Mouse (Mus musculus) MEL (cell line): ENCODE data around the gene Ttc39a. TPM values are rescaled to one million over a fixed set of nuclear protein-coding genes. Genes with fewer than 3 reads are reported as not detected.

Experiments used
- DNase-seq: peaks from one replicate; pipeline ENCODE4 v3.0.0; 2011; ENCODE audit warnings: low read depth, low spot score
- H3K27ac ChIP-seq: 2 replicates; pipeline ENCODE4 v1.5.1; 2012; ENCODE audit warnings: low read depth, mild to moderate bottlenecking, control low read depth, low read length, moderate library complexity; ENCODE audit not compliant: control insufficient read depth
- H3K27me3 ChIP-seq, 2 experiments: fragments of 150-350 bp in 1 of 2; sonication (generic) in 1 of 2; 2 replicates each; pipeline ENCODE4 v1.6.1; 2012; ENCODE audit warnings: low read length in 2 of 2, mild to moderate bottlenecking in 2 of 2, improper control_type of control experiment in 1 of 2, moderate library complexity in 1 of 2; ENCODE audit not compliant: insufficient read depth in 2 of 2, control insufficient read depth in 1 of 2
- H3K36me3 ChIP-seq, 2 experiments: 2 replicates each; pipeline ENCODE4 v1.6.1; 2012 to 2014; ENCODE audit warnings: low read length in 2 of 2, improper control_type of control experiment in 1 of 2, inconsistent platforms in 1 of 2, mild to moderate bottlenecking in 1 of 2; ENCODE audit not compliant: insufficient read depth in 2 of 2, control insufficient read depth in 1 of 2
- H3K4me1 ChIP-seq, 2 experiments: fragments of 150-350 bp in 1 of 2; sonication (generic) in 1 of 2; 2 replicates each; pipeline ENCODE4 v1.6.1; 2012; ENCODE audit warnings: low read length in 2 of 2, improper control_type of control experiment in 1 of 2, mild to moderate bottlenecking in 1 of 2; ENCODE audit not compliant: insufficient read depth in 2 of 2, control insufficient read depth in 1 of 2
- H3K4me3 ChIP-seq, 2 experiments: fragments of 150-350 bp in 1 of 2; sonication (generic) in 1 of 2; 2 replicates each; pipeline ENCODE4 v1.5.1; 2012; ENCODE audit warnings: low read depth in 2 of 2, low read length in 2 of 2, mild to moderate bottlenecking in 2 of 2, moderate library complexity in 2 of 2, control low read depth in 1 of 2, improper control_type of control experiment in 1 of 2; ENCODE audit not compliant: control insufficient read depth in 1 of 2, insufficient read depth in 1 of 2
- H3K79me2 ChIP-seq: 2 replicates; pipeline ENCODE4 v1.6.1; 2012; ENCODE audit warnings: mild to moderate bottlenecking, low read length, moderate library complexity; ENCODE audit not compliant: control insufficient read depth, poor library complexity, insufficient read depth
- H3K9ac ChIP-seq: 2 replicates; pipeline ENCODE4 v1.6.1; 2012; ENCODE audit warnings: low read depth, mild to moderate bottlenecking, control low read depth, low read length, moderate library complexity; ENCODE audit not compliant: control insufficient read depth, poor library complexity, severe bottlenecking
- H3K9me3 ChIP-seq: fragments of 150-350 bp; sonication (generic); replicated peaks from 2 replicates; pipeline ENCODE4 v1.6.1; 2012; ENCODE audit warnings: mild to moderate bottlenecking, low read length, improper control_type of control experiment, moderate library complexity; ENCODE audit not compliant: insufficient read depth
- BHLHE40 ChIP-seq: IDR thresholded peaks from 2 replicates; pipeline ENCODE4 v1.6.1; 2012; ENCODE audit warnings: low read depth, mild to moderate bottlenecking, inconsistent platforms, low read length, improper control_type of control experiment, borderline replicate concordance
- CHD2 ChIP-seq: IDR thresholded peaks from 2 replicates; pipeline ENCODE4 v1.6.1; 2011; ENCODE audit warnings: low read length, improper control_type of control experiment
- CTCF ChIP-seq, 3 experiments: IDR thresholded peaks in 2 of 3; conservative IDR thresholded peaks in 1 of 3; 2 replicates each; pipeline ENCODE4 v1.5.1; 2011 to 2012; ENCODE audit warnings: low read length in 3 of 3, low read depth in 2 of 3, mild to moderate bottlenecking in 2 of 3, improper control_type of control experiment in 1 of 3, inconsistent platforms in 1 of 3, mixed read lengths in 1 of 3, moderate library complexity in 1 of 3; ENCODE audit not compliant: control insufficient read depth in 1 of 3, insufficient read depth in 1 of 3, poor library complexity in 1 of 3, severe bottlenecking in 1 of 3
- E2F4 ChIP-seq: IDR thresholded peaks from 2 replicates; pipeline ENCODE4 v1.6.1; 2011; ENCODE audit warnings: low read depth, low read length, improper control_type of control experiment, borderline replicate concordance
- EP300 ChIP-seq, 2 experiments: IDR thresholded peaks; 2 replicates each; pipeline ENCODE4 v1.6.1; 2011; ENCODE audit warnings: improper control_type of control experiment in 2 of 2, low read length in 2 of 2, low read depth in 1 of 2, mild to moderate bottlenecking in 1 of 2
- HCFC1 ChIP-seq: IDR thresholded peaks from 2 replicates; pipeline ENCODE4 v1.6.1; 2012; ENCODE audit warnings: low read depth, mild to moderate bottlenecking, inconsistent platforms, low read length, improper control_type of control experiment, moderate library complexity
- MAX ChIP-seq: IDR thresholded peaks from 2 replicates; pipeline ENCODE4 v1.6.1; 2011; ENCODE audit warnings: low read length, improper control_type of control experiment
- MAZ ChIP-seq: IDR thresholded peaks from 2 replicates; pipeline ENCODE4 v1.6.1; 2012; ENCODE audit warnings: low read depth, mild to moderate bottlenecking, inconsistent platforms, low read length, improper control_type of control experiment
- NELFE ChIP-seq: IDR thresholded peaks from 2 replicates; pipeline ENCODE4 v1.6.1; 2011; ENCODE audit warnings: low read depth, low read length, improper control_type of control experiment
- POLR2AphosphoS5 ChIP-seq: IDR thresholded peaks from 2 replicates; pipeline ENCODE4 v1.6.1; 2012; ENCODE audit warnings: low read depth, borderline replicate concordance, mild to moderate bottlenecking, inconsistent platforms, low read length, moderate library complexity, mixed read lengths
- USF1 ChIP-seq: IDR thresholded peaks from 2 replicates; pipeline ENCODE4 v1.6.1; 2014; ENCODE audit warnings: low read depth, mild to moderate bottlenecking, inconsistent platforms, low read length, improper control_type of control experiment, moderate library complexity
- ZNF384 ChIP-seq: IDR thresholded peaks from 2 replicates; pipeline ENCODE4 v1.6.1; 2012; ENCODE audit warnings: low read depth, mild to moderate bottlenecking, inconsistent platforms, low read length, improper control_type of control experiment
- polyA plus RNA-seq, 2 experiments: library from polyadenylated mRNA; stranded (reverse) in 1 of 2; unstranded in 1 of 2; fragments of >175 nt in 1 of 2; fragments of >200 nt in 1 of 2; gene quantifications; 2 replicates each; pipeline versions ENCODE4 v1.2.1 to v1.2.4; 2012; ENCODE audit warnings: low replicate concordance in 2 of 2, low read depth in 1 of 2; ENCODE audit not compliant: insufficient read length in 2 of 2, insufficient read depth in 1 of 2, missing spikeins in 1 of 2
- total RNA-seq: library from RNA; depleted of rRNA; stranded (reverse); fragments of 300-350 nt; gene quantifications from 2 replicates; pipeline ENCODE4 v1.2.3, GENCODE M21; 2012

The Ttc39a gene
- total and polyA plus RNA-seq, 3 experiments = 2.8 to 4.2 TPM; not detected in 1

DNA sequence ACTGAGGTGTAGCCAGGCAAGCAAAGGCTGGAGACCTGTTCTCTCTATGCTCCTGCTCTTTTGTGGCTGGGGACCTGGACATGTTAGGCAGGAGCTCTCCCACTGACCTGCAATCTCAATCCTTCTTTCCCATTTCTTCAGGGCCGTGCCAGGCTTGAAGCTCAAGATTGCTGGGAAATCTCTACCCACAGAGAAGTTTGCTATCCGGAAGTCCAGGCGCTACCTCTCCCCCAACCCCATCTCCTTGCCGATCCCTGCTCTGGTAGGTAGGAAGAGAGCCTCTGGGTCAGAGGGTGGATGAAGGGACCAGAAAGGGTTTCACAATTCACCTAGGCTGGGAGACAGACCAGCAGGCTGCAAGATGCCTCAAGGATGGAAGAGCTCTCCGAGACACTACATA, 34.0 kb downstream of the Ttc39a start:
- Histone ChIP-seq H3K36me3 (peaks cover 0 to 46% of the 10 kb centered on the region in 2 experiments; a peak in 2 of 4 replicates), H3K4me1 (peaks cover 23 to 59% of the 10 kb centered on the region in 2 experiments), H3K79me2 (no peaks in the 10 kb centered on the region), H3K4me3 (no peak overlapping the region), H3K9ac (no peak overlapping the region), H3K9me3 (no peaks in the 10 kb centered on the region), H3K27me3 (no peaks in the 10 kb centered on the region), H3K27ac (peak overlapping the region; percentile 50)
- no peak for DNase-seq
- no peak for TF ChIP-seq CHD2
- no peak for TF ChIP-seq CTCF (IDR thresholded peaks at IDR 0.05 in 2 of 3, conservative IDR thresholded peaks at IDR 0.05 in 1 of 3; ENCODE audit: control insufficient read depth in 1 of 3, insufficient read depth in 1 of 3, low read depth in 2 of 3, low read length in 3 of 3, poor library complexity in 1 of 3, severe bottlenecking in 1 of 3)
- TF ChIP-seq EP300 (IDR thresholded peaks at IDR 0.05; ENCODE audit: low read depth in 1 of 2, low read length in 2 of 2) = no peak
- no peak for TF ChIP-seq E2F4
- TF ChIP-seq POLR2AphosphoS5 = no peak
- TF ChIP-seq MAZ = no peak
- TF ChIP-seq BHLHE40 = no peak
- TF ChIP-seq NELFE = no peak

- TF ChIP-seq ZNF384 = 0 out of 2 replicates have a peak, but pooled peaks have one; percentile 13
- TF ChIP-seq MAX = no peak
- TF ChIP-seq, all 39 proteins: peak for 1
- H3K4me3 ChIP-seq = no peak overlapping the region
- H3K27ac ChIP-seq = no peak overlapping the region
- no peak overlapping the region for H3K9ac ChIP-seq
- no peaks in the 10 kb centered on the region for H3K9me3 ChIP-seq
- peaks cover 0 to 51% of the 10 kb centered on the region in 2 experiments; a peak in 2 of 4 replicates for H3K36me3 ChIP-seq
- H3K4me1 ChIP-seq = peaks cover 25 to 61% of the 10 kb centered on the region in 2 experiments
- DNase-seq = peak; percentile 38
- H3K27me3 ChIP-seq = no peaks in the 10 kb centered on the region
- H3K79me2 ChIP-seq = no peaks in the 10 kb centered on the region
Measured at GRCm38 (mm10) chr4:109441000-109441399, 34.6 kb downstream of the Ttc39a start.

DNA sequence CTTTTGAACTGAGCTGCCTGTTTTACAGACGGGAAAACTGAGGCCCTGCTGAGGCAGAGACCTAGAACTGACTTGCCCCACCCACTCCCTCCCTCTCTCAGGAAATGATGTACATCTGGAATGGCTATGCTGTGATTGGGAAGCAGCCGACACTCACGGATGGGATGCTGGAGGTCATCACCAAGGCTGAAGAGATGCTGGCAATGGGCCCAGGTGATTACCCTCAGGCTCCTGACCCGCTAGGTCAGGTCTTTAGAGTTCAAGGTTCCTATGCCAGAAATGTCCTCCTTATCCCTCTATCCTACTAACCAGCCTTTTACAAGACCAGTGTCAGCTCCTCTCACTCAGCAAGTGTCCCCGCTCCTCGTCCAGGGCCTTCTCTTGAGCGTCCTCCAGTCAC, 35.7 kb downstream of the Ttc39a start:
- H3K27ac ChIP-seq = no peak overlapping the region
- H3K4me3 ChIP-seq = no peak overlapping the region
- no peak overlapping the region for H3K9ac ChIP-seq
- no peaks in the 10 kb centered on the region for H3K27me3 ChIP-seq
- H3K36me3 ChIP-seq = peaks cover 0 to 62% of the 10 kb centered on the region in 2 experiments; a peak in 2 of 4 replicates
- no peak for TF ChIP-seq USF1
- TF ChIP-seq HCFC1 = no peak
- TF ChIP-seq, all 39 proteins: peak for 0
- no peak for DNase-seq
- Histone ChIP-seq H3K9me3 (no peaks in the 10 kb centered on the region), H3K79me2 (no peaks in the 10 kb centered on the region), H3K4me1 (peaks cover 33 to 72% of the 10 kb centered on the region in 2 experiments)
